Mouse (Mus musculus) C2C12 (cell line): ENCODE results near the gene Ltbp2.

ENCODE experiments used
- CEBPB ChIP-seq: IDR thresholded peaks from one replicate; pipeline ENCODE4 v1.6.1; 2011; ENCODE audit warnings: low read depth, mild to moderate bottlenecking, control low read depth, moderate library complexity
- CTCF ChIP-seq: IDR thresholded peaks from one replicate; pipeline ENCODE4 v1.5.1; 2011; ENCODE audit not compliant: control insufficient read depth, insufficient read depth, insufficient read length
- MAX ChIP-seq: IDR thresholded peaks from one replicate; pipeline ENCODE4 v1.6.1; 2011; ENCODE audit warnings: mild to moderate bottlenecking, control low read depth
- MYOD1 ChIP-seq: IDR thresholded peaks from one replicate; pipeline ENCODE4 v1.6.1; 2011; ENCODE audit warnings: low read depth; ENCODE audit not compliant: control insufficient read depth, insufficient read length
- MYOG ChIP-seq: IDR thresholded peaks from one replicate; pipeline ENCODE4 v1.6.1; 2011; ENCODE audit not compliant: control insufficient read depth, insufficient read length; ENCODE audit errors: extremely low read depth
- USF1 ChIP-seq: IDR thresholded peaks from one replicate; pipeline ENCODE4 v1.6.1; 2011; ENCODE audit warnings: low read depth, mild to moderate bottlenecking, control low read depth, moderate library complexity

GRCm38 (mm10) chr12:84857706-84858105 lies 18.6 kb downstream of the Ltbp2 start:
- no peak for TF ChIP-seq CTCF
- TF ChIP-seq MYOD1 = no peak
- TF ChIP-seq MYOG = no peak
- TF ChIP-seq USF1 = no peak
- TF ChIP-seq MAX = no peak
- TF ChIP-seq CEBPB = no peak
